Mouse (Mus musculus) liver, embryonic 12.5 days (tissue): ENCODE measurements around the gene Nr2f6. TPM values are rescaled to one million over a fixed set of nuclear protein-coding genes. Genes with fewer than 3 reads are reported as not detected.

ENCODE experiments used
- ATAC-seq: fragments of 200-750 bp; cut with Nextera tagmentation; 2 replicates; pipeline ENCODE4 v1.8.0; 2017; ENCODE audit warnings: moderate number of reproducible peaks, mild to moderate bottlenecking, moderate library complexity
- H3K27ac ChIP-seq: fragments of 300-500 bp; sonication (generic); 2 replicates; pipeline ENCODE4 v1.5.1; 2016; ENCODE audit warnings: mild to moderate bottlenecking
- H3K27me3 ChIP-seq: fragments of 300-500 bp; sonication (generic); replicated peaks from 2 replicates; pipeline ENCODE4 v1.6.1; 2016; ENCODE audit warnings: mild to moderate bottlenecking, moderate library complexity
- H3K36me3 ChIP-seq: fragments of 300-500 bp; sonication (generic); 2 replicates; pipeline ENCODE4 v1.6.1; 2016; ENCODE audit warnings: mild to moderate bottlenecking, moderate library complexity
- H3K4me1 ChIP-seq: fragments of 300-500 bp; sonication (generic); 2 replicates; pipeline ENCODE4 v1.6.1; 2016
- H3K4me2 ChIP-seq: fragments of 300-500 bp; sonication (generic); 2 replicates; pipeline ENCODE4 v1.6.1; 2016; ENCODE audit warnings: mild to moderate bottlenecking, moderate library complexity
- H3K4me3 ChIP-seq: fragments of 300-500 bp; sonication (generic); 2 replicates; pipeline ENCODE4 v1.5.1; 2016; ENCODE audit warnings: mild to moderate bottlenecking, moderate library complexity
- H3K9ac ChIP-seq: fragments of 300-500 bp; sonication (generic); 2 replicates; pipeline ENCODE4 v1.6.1; 2016; ENCODE audit warnings: mild to moderate bottlenecking, moderate library complexity
- H3K9me3 ChIP-seq: fragments of 300-500 bp; sonication (generic); replicated peaks from 2 replicates; pipeline ENCODE4 v1.6.1; 2016; ENCODE audit warnings: mild to moderate bottlenecking, moderate library complexity
- WGBS: fragments of 180-500 bp; shearing (Covaris S2); methylation state at CpG from one replicate; pipeline ENCODE4 v1.1.7; 2016; ENCODE audit not compliant: insufficient replicate concordance; 5-methylcytosine and 5-hydroxymethylcytosine counted together
- polyA plus RNA-seq: library from polyadenylated mRNA; unstranded; fragments of >200 nt; fragmentation: Nextera tagmentation; extraction: Ambion mirVana; gene quantifications from 2 replicates; pipeline ENCODE4 v1.2.1, GENCODE M21; 2016

Gene Nr2f6
- polyA plus RNA-seq, 1 experiment from 2014 or later: 38.8 TPM

DNA sequence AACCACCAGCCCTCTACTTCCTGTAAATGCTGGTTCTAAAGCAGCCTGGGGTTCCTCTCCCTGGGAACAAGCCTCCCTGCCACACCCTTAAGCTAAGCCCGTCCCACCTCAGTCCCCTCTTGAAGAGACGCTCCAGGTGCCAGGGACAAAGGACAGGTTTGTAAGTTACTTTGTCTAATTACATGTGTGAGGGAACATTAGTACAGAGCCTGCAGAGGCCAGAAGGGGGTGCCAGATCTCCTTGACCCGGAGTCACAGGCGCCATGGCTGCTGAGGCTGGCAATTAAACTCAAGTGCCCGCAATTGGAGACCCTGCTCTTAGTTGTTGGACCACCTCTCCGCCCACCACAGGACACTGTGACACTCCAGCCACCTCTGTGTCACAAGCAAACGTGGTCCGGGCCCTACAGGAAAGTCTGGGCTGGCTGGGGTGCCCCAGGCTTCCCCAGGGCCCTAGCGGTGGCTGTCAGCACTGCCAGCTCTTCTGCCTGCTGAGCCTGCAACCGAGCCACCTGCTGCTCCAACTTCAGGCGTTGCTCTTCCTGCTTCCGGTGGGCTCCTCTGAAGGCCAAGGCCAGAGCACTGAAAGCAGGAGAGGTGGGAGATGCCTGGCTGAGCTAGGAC lies 3.6 kb upstream of the Nr2f6 start:
- H3K36me3 ChIP-seq: no peaks in the 10 kb centered on the region
- H3K27me3 ChIP-seq: peaks cover 29% of the 10 kb centered on the region
- peaks cover 30% of the 10 kb centered on the region for H3K4me1 ChIP-seq
- H3K4me2 ChIP-seq: no peak overlapping the region
- no peak overlapping the region for H3K9ac ChIP-seq
- no peak overlapping the region for H3K4me3 ChIP-seq
- ATAC-seq: no peak
- H3K9me3 ChIP-seq: no peaks in the 10 kb centered on the region
- H3K27ac ChIP-seq: no peak overlapping the region
- 61% methylated on average over 12 of the region's 12 CpGs for WGBS

- peaks cover 44% of the 10 kb centered on the region for H3K27me3 ChIP-seq
- peak overlapping the region; percentile 69 for H3K27ac ChIP-seq
- ATAC-seq: no peak
- H3K9me3 ChIP-seq: no peaks in the 10 kb centered on the region
- no peak overlapping the region for H3K4me3 ChIP-seq
- peak overlapping the region; percentile 95 for H3K4me2 ChIP-seq
- no peaks in the 10 kb centered on the region for H3K36me3 ChIP-seq
- peaks cover 44% of the 10 kb centered on the region for H3K4me1 ChIP-seq
- H3K9ac ChIP-seq: no peak overlapping the region
- WGBS: 37% methylated on average over 2 of the region's 3 CpGs
These were observed 2.1 kb upstream of the Nr2f6 start for GRCm38 (mm10) chr8:71383860-71384259.

GRCm38 (mm10) chr8:71383396-71383795 lies 1.6 kb upstream of the Nr2f6 start:
- peak overlapping the region; percentile 95 for H3K4me2 ChIP-seq
- no peak overlapping the region for H3K9ac ChIP-seq
- no peak for ATAC-seq

GRCm38 (mm10) chr8:71381971-71382961 lies 506 bp upstream of the Nr2f6 start:
- Histone ChIP-seq H3K4me1 (peaks cover 52% of the 10 kb centered on the region), H3K36me3 (peaks cover 9% of the 10 kb centered on the region), H3K9me3 (no peaks in the 10 kb centered on the region), H3K27ac (peak overlapping the region; percentile 69), H3K9ac (peak overlapping the region; percentile 61), H3K27me3 (peaks cover 60% of the 10 kb centered on the region), H3K4me3 (peak overlapping the region; percentile 66), H3K4me2 (peak overlapping the region; percentile 95)
- WGBS: 6% methylated on average over 73 of the region's 80 CpGs
- peak; percentile 78 for ATAC-seq

More at GRCm38 (mm10) chr8:71383396-71383795, 1.6 kb upstream of the Nr2f6 start:
- H3K4me1 ChIP-seq: peaks cover 46% of the 10 kb centered on the region
- WGBS: 47% methylated on average over 12 of the region's 12 CpGs
- no peaks in the 10 kb centered on the region for H3K9me3 ChIP-seq
- H3K27ac ChIP-seq: peak overlapping the region; percentile 69
- H3K4me3 ChIP-seq: no peak overlapping the region
- peaks cover 49% of the 10 kb centered on the region for H3K27me3 ChIP-seq
- peaks cover under 1% of the 10 kb centered on the region; the same call in 1 of the 2 replicates for H3K36me3 ChIP-seq

DNA sequence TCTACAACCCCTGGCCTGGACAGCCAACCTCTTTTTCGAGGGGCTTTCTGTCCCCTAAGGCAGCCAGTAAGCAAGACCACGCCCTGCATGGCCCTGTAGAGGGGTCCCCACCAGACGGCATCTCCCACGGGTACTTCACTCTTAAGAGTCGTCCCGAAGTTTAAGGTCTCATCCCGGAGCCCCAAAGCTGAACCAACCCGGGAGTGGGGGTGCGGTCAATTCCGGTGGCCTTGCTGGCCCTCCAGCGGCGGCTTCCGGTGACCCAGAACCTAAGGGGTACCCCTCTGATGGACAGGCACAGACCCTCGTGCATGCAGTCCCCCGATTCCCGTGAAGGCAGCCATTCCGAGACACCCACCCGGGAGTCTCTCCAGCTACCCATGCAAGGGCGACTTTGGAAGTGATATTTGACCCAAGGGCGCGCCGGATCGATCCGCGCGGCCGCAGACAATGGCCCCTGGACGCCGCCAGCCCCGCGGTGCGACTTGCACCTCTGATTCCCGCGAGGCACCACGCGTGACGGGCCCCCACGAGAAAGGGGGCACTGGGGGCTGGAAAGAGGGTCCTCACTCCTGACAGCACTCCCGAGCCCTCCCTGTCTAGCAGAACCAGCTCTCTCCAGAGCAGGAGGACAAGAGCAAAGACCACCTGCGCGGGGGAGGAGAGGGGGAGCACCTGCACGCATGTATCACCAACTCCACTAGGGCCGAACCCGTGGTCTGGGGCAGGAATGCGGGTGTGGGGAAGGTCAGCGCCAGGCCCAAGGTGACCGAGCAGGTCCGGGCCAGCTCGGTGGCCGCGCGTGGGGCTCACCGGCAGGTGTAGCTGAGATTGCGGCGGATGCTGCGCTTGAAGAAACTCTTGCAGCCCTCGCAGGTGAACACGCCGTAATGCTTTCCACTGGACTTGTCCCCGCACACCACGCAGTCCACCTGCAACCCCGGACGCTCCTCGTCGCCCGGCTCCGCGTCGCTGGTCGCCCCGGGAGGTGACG lies 1.3 kb downstream of the Nr2f6 start:
- Histone ChIP-seq H3K9me3 (no peaks in the 10 kb centered on the region), H3K36me3 (peaks cover 16% of the 10 kb centered on the region), H3K9ac (peak overlapping the region; percentile 74), H3K4me2 (peak overlapping the region; percentile 95), H3K4me3 (peak overlapping the region; percentile 66), H3K27ac (peak overlapping the region; percentile 73), H3K4me1 (peaks cover 70% of the 10 kb centered on the region), H3K27me3 (peaks cover 77% of the 10 kb centered on the region)
- WGBS: 6% methylated on average over 72 of the region's 72 CpGs
- no peak for ATAC-seq

DNA sequence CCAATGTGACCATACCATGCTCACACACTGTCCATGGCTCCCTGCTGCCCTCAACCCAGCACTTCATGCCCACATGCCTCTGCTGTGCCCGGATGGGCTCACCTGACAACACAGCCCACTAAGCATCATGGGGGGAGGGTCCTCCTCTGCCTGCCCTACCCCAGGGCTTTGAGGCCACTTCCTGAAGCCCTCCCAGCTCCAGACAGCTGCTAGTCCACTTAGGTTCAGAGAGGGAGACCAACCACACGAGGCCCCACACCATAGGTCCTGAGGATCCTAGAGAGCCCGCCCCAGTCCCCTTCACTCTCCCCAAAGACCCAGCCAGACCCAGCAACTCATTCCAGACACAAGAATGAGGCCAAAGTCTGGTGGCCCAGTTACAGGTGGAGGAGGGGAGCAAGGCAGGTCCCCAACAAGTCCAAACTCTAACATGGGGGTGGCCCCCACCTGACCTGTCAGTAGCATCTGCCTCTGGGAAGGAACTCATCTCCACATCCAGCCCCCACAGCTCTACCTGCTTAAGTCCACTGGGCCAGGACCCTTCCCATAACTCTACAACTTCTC lies 2.2 kb downstream of the Nr2f6 start:
- Histone ChIP-seq H3K9ac (peak overlapping the region; percentile 74; the same call in 1 of the 2 replicates), H3K4me3 (peak overlapping the region; percentile 66), H3K36me3 (peaks cover 25% of the 10 kb centered on the region), H3K27me3 (peaks cover 77% of the 10 kb centered on the region), H3K9me3 (no peaks in the 10 kb centered on the region), H3K4me2 (peak overlapping the region; percentile 95), H3K4me1 (peaks cover 79% of the 10 kb centered on the region), H3K27ac (0 out of 2 replicates have a peak overlapping the region, but pooled peaks have one; percentile 18)
- ATAC-seq: no peak
- 49% methylated on average over 3 of the region's 3 CpGs for WGBS

- peaks cover 77% of the 10 kb centered on the region for H3K27me3 ChIP-seq
- peaks cover 31% of the 10 kb centered on the region for H3K36me3 ChIP-seq
- H3K9me3 ChIP-seq: no peaks in the 10 kb centered on the region
- H3K9ac ChIP-seq: no peak overlapping the region
- H3K4me3 ChIP-seq: 0 out of 2 replicates have a peak overlapping the region, but pooled peaks have one; percentile 66
- no peak overlapping the region for H3K27ac ChIP-seq
- 60% methylated on average over 4 of the region's 4 CpGs for WGBS
- peaks cover 81% of the 10 kb centered on the region for H3K4me1 ChIP-seq
- H3K4me2 ChIP-seq: peak overlapping the region; percentile 95
- no peak for ATAC-seq
These were observed 2.8 kb downstream of the Nr2f6 start for GRCm38 (mm10) chr8:71379008-71379407.

- peak overlapping the region; percentile 74 for H3K4me2 ChIP-seq
- peaks cover 43% of the 10 kb centered on the region for H3K36me3 ChIP-seq
- ATAC-seq: no peak
- no peak overlapping the region for H3K27ac ChIP-seq
- 55% methylated on average over 8 of the region's 8 CpGs for WGBS
- H3K4me3 ChIP-seq: peak overlapping the region; percentile 44
- no peaks in the 10 kb centered on the region for H3K9me3 ChIP-seq
- H3K27me3 ChIP-seq: peaks cover 60% of the 10 kb centered on the region
- H3K9ac ChIP-seq: peak overlapping the region; percentile 45; the same call in 1 of the 2 replicates
- peaks cover 72% of the 10 kb centered on the region for H3K4me1 ChIP-seq
These were observed 5.2 kb downstream of the Nr2f6 start for GRCm38 (mm10) chr8:71376423-71377030.

DNA sequence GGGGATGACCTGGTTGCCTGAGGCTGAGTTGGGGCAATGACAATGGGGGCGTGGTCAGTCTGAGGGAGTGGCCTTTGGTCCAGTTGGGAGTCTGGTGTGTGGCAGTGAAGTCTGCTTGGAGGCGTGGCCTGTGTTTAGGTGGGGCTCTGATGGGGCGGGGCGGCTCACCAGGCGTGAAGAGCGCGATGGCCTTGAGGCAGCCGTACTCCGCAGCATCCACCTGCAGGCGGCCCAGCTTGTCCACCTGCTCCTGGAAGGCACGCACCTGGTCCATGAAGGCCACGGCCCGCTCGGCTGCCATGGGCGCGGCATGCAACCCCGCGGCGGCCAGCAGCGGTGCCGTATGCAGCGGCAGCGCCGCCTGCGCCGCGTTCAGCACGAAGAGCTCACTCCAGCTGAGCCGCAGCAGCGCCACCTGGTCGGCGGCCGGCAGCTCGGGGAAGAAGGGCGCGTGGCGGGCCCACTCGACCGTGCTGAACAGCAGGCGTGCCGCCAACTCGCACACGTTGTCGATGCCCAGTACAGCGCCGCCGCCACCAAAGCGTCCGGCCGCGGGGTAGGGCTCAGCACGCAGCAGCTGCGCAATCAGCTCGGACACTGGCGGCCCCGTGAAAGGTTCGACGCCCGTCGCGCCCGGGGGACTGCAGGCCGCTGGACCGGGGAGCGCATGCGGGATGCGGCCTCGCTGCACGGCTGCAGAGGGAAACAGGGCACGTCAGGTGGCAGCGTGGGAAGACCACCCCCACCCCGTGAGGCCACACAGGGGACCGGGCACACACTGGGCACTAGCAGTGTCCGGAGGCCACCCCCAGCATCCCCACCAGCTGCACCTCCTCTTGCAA lies 6.0 kb downstream of the Nr2f6 start:
- Histone ChIP-seq H3K36me3 (peaks cover 43% of the 10 kb centered on the region), H3K27ac (0 out of 2 replicates have a peak overlapping the region, but pooled peaks have one; percentile 9), H3K9me3 (no peaks in the 10 kb centered on the region), H3K9ac (peak overlapping the region; percentile 45), H3K4me2 (peak overlapping the region; percentile 74), H3K4me1 (peaks cover 66% of the 10 kb centered on the region), H3K4me3 (peak overlapping the region; percentile 44), H3K27me3 (peaks cover 53% of the 10 kb centered on the region)
- ATAC-seq: 0 out of 2 replicates have a peak, but pooled peaks have one; percentile 22
- WGBS: 12% methylated on average over 74 of the region's 74 CpGs
